Mouse (Mus musculus) kidney, embryonic 16.5 days (tissue): ENCODE results near the gene Cct2. TPM values are rescaled to one million over a fixed set of nuclear protein-coding genes. Genes with fewer than 3 reads are reported as not detected.
A peak's percentile ranks its signal among the peaks of the same experiment; 100 is the strongest.
"Not testable (repeated sequence)": the region's sequence is repeated elsewhere in the genome, so short reads cannot be mapped to it uniquely, and the experiment has no call there.

Experiments used
- ATAC-seq: fragments of 200-750 bp; cut with Nextera tagmentation; 2 replicates; pipeline ENCODE4 v1.8.0; 2017; ENCODE audit warnings: moderate TSS enrichment; ENCODE audit not compliant: low FRiP score, low TSS enrichment
- H3K27ac ChIP-seq: fragments of 300-500 bp; sonication (generic); 2 replicates; pipeline ENCODE4 v1.5.1; 2014; ENCODE audit warnings: low read length
- H3K27me3 ChIP-seq: fragments of 300-500 bp; sonication (generic); 2 replicates; pipeline ENCODE4 v1.6.1; 2014; ENCODE audit warnings: low read length, control low read depth, mixed read lengths; ENCODE audit not compliant: insufficient read depth
- H3K36me3 ChIP-seq: fragments of 300-500 bp; sonication (generic); 2 replicates; pipeline ENCODE4 v1.6.1; 2014; ENCODE audit warnings: low read length, control low read depth, mixed read lengths; ENCODE audit not compliant: insufficient read depth
- H3K4me1 ChIP-seq: fragments of 300-500 bp; sonication (generic); 2 replicates; pipeline ENCODE4 v1.6.1; 2014; ENCODE audit warnings: low read length, control low read depth, mixed read lengths; ENCODE audit not compliant: insufficient read depth
- H3K4me2 ChIP-seq: fragments of 300-500 bp; sonication (generic); replicated peaks from 2 replicates; pipeline ENCODE4 v1.6.1; 2014; ENCODE audit warnings: low read depth, low read length
- H3K4me3 ChIP-seq: fragments of 300-500 bp; sonication (generic); 2 replicates; pipeline ENCODE4 v1.5.1; 2014; ENCODE audit warnings: mild to moderate bottlenecking, low read length
- H3K9ac ChIP-seq: fragments of 300-500 bp; sonication (generic); replicated peaks from 2 replicates; pipeline ENCODE4 v1.6.1; 2014; ENCODE audit warnings: low read length
- H3K9me3 ChIP-seq: fragments of 300-500 bp; sonication (generic); 2 replicates; pipeline ENCODE4 v1.6.1; 2016; ENCODE audit warnings: low read length, control low read depth
- WGBS: fragments of 180-500 bp; shearing (Covaris S2); extraction: QIAGEN DNeasy Blood & Tissue Kit; methylation state at CpG from one replicate; pipeline ENCODE4 v1.1.7; 2014; 5-methylcytosine and 5-hydroxymethylcytosine counted together
- polyA plus RNA-seq: library from polyadenylated mRNA; unstranded; fragments of >200 nt; fragmentation: Nextera tagmentation; extraction: Ambion mirVana; gene quantifications from 2 replicates; pipeline ENCODE4 v1.2.1, GENCODE M21; 2015

Cct2 gene
- polyA plus RNA-seq, 1 experiment from 2014 or later = 266 TPM

DNA sequence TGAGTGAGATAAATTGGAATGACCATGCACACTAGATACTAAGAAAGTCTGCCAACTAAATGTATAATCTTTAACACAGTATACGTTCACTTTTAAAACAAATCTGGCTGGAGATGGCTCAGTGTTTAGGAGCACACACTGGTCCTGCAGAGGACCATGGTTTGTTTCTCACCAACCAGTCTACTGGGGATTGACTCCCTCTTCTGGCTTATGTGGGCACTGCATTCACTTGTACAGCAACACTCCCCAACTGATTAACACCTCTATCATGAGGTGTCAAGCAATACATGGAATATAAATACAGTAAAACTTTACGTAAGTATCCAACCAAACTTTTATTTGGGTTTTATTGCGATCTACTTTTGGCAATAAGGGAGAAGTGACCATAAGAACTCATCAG, 5.5 kb upstream of the Cct2 start:
- WGBS = 96% methylated on average over 3 of the region's 3 CpGs

GRCm38 (mm10) chr10:117064076-117064475, 462 bp upstream of the Cct2 start:
- Histone ChIP-seq H3K27ac (peak overlapping the region; percentile 88), H3K4me1 (peaks cover 7% of the 10 kb centered on the region), H3K9me3 (no peaks in the 10 kb centered on the region), H3K27me3 (no peaks in the 10 kb centered on the region), H3K9ac (peak overlapping the region; percentile 63), H3K36me3 (peaks cover 28% of the 10 kb centered on the region), H3K4me2 (peak overlapping the region; percentile 62), H3K4me3 (peak overlapping the region; percentile 85)
- 0 out of 2 replicates have a peak, but pooled peaks have one; percentile 20 for ATAC-seq
- 8% methylated on average over 7 of the region's 7 CpGs for WGBS

More for the DNA sequence above, 5.5 kb upstream of the Cct2 start:
- no peak overlapping the region for H3K4me3 ChIP-seq
- H3K4me1 ChIP-seq = no peaks in the 10 kb centered on the region
- no peak overlapping the region for H3K9ac ChIP-seq
- no peaks in the 10 kb centered on the region for H3K9me3 ChIP-seq
- no peak for ATAC-seq
- no peaks in the 10 kb centered on the region for H3K27me3 ChIP-seq
- peaks cover 31% of the 10 kb centered on the region for H3K36me3 ChIP-seq
- H3K27ac ChIP-seq = no peak overlapping the region
- H3K4me2 ChIP-seq = no peak overlapping the region

DNA sequence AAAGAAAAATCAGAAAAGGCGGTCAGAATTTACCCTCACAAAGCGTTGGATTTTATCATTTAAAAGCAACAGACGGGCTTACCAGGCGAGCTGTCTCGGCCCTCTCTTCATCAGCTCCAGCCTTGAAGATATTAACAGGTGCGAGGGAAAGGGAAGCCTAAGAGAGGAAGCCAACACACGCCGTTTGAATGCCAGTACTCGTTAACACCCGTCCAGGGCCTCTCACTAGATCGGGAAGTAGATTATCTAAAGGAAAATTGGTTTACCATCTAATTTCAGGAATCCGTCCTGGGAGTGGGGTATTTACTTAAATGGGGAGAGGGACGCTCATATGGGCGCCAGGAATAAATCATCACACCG, 740 bp downstream of the Cct2 start:
- H3K27me3 ChIP-seq = no peaks in the 10 kb centered on the region
- peaks cover 37% of the 10 kb centered on the region for H3K36me3 ChIP-seq
- peak overlapping the region; percentile 91 for H3K4me2 ChIP-seq
- no peak for ATAC-seq
- H3K4me1 ChIP-seq = peaks cover 11% of the 10 kb centered on the region
- peak overlapping the region; percentile 89 for H3K27ac ChIP-seq
- no peaks in the 10 kb centered on the region for H3K9me3 ChIP-seq
- WGBS = 3% methylated on average over 15 of the region's 15 CpGs
- H3K9ac ChIP-seq = peak overlapping the region; percentile 81
- peak overlapping the region; percentile 85 for H3K4me3 ChIP-seq

GRCm38 (mm10) chr10:117055668-117056067, 7.9 kb downstream of the Cct2 start:
- no peaks in the 10 kb centered on the region for H3K9me3 ChIP-seq
- H3K27ac ChIP-seq = no peak overlapping the region
- ATAC-seq = no peak
- H3K36me3 ChIP-seq = peaks cover 91% of the 10 kb centered on the region
- 90% methylated on average over 4 of the region's 4 CpGs for WGBS
- no peak overlapping the region for H3K9ac ChIP-seq
- no peaks in the 10 kb centered on the region for H3K27me3 ChIP-seq
- H3K4me2 ChIP-seq = no peak overlapping the region
- 0 out of 2 replicates have a peak, but pooled peaks cover 5% of the 10 kb centered on the region for H3K4me1 ChIP-seq
- H3K4me3 ChIP-seq = no peak overlapping the region

GRCm38 (mm10) chr10:117049961-117050597, 13.5 kb downstream of the Cct2 start:
- no peak overlapping the region for H3K27ac ChIP-seq
- peaks cover 5% of the 10 kb centered on the region; the same call in 1 of the 2 replicates for H3K27me3 ChIP-seq
- H3K9ac ChIP-seq = no peak overlapping the region
- peaks cover 22% of the 10 kb centered on the region for H3K4me1 ChIP-seq
- H3K4me3 ChIP-seq = no peak overlapping the region
- H3K9me3 ChIP-seq = no peaks in the 10 kb centered on the region
- peaks cover 52% of the 10 kb centered on the region for H3K36me3 ChIP-seq
- WGBS = 71% methylated on average over 4 of the region's 4 CpGs
- H3K4me2 ChIP-seq = no peak overlapping the region
- no peak for ATAC-seq

- H3K36me3 ChIP-seq = peaks cover 45% of the 10 kb centered on the region
- ATAC-seq = no peak
- no peak overlapping the region for H3K4me3 ChIP-seq
- H3K27ac ChIP-seq = no peak overlapping the region
- WGBS = 80% methylated on average over 4 of the region's 4 CpGs
- H3K9ac ChIP-seq = no peak overlapping the region
- H3K4me2 ChIP-seq = no peak overlapping the region
- peaks cover 22% of the 10 kb centered on the region for H3K4me1 ChIP-seq
- H3K27me3 ChIP-seq = peaks cover 5% of the 10 kb centered on the region; the same call in 1 of the 2 replicates
- H3K9me3 ChIP-seq = no peaks in the 10 kb centered on the region
These were observed 14.4 kb downstream of the Cct2 start for GRCm38 (mm10) chr10:117049253-117049652.

- WGBS = 37% methylated on average over 40 of the region's 40 CpGs
- Histone ChIP-seq H3K4me2 (peak within 1 kb of the TSS; percentile 33), H3K27me3 (peaks cover 5% of the 10 kb centered on the region; the same call in 1 of the 2 replicates), H3K9ac (0 out of 2 replicates have a peak within 1 kb of the TSS, but pooled peaks have one; percentile 1), H3K4me3 (peak within 1 kb of the TSS; percentile 10; the same call in 1 of the 2 replicates), H3K36me3 (peaks cover 13% of the 10 kb centered on the region), H3K27ac (no peak within 1 kb of the TSS), H3K9me3 (no peaks in the 10 kb centered on the region), H3K4me1 (peaks cover 22% of the 10 kb centered on the region)
- 0 out of 2 replicates have a peak, but pooled peaks have one; percentile 8 for ATAC-seq
These were observed 18.2 kb downstream of the Cct2 start, which contains the start of gene Lrrc10 for GRCm38 (mm10) chr10:117045175-117046056. Gene Lrrc10, plus strand, starts transcription at chr10:117045341.

DNA sequence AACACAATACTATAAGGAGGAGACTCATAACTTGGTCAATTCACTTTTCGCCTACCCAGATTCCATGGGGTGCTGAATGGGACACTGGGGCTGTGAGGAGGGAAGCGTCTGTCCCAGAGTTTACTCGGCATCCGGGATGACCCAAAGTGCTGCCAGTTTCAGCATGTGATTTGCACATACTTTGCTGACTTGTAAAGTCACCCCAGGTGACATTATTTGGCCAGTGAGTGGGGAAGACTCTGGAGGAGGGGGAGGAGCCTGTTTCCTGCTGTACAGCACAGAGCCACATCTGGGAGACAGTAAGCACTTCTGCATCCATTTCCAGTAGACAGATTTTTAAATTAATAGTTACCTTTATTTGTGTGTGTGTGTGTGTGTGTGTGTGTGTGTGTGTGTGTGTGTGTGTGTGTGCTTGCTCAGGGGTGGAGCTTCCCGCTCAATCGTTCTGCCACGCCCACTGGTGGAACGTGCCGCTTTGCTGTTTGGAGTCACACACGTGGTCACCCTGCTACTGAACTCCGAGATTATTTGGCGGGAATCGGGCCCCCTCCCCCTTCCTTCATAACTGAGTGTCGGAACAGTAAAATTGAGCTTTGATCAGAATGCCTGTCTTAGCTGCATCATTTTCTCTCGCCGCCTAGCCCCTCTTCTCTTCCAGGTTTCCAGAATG, 20.0 kb downstream of the Cct2 start:
- not testable (repeated sequence) for H3K27ac ChIP-seq, H3K27me3 ChIP-seq, H3K9ac ChIP-seq, H3K4me3 ChIP-seq, ATAC-seq, H3K36me3 ChIP-seq, H3K9me3 ChIP-seq
- H3K4me2 ChIP-seq = peak overlapping the region; percentile 21; the same call in 1 of the 2 replicates
- peaks cover 16% of the 10 kb centered on the region for H3K4me1 ChIP-seq
- WGBS = 43% methylated on average over 16 of the region's 16 CpGs

DNA sequence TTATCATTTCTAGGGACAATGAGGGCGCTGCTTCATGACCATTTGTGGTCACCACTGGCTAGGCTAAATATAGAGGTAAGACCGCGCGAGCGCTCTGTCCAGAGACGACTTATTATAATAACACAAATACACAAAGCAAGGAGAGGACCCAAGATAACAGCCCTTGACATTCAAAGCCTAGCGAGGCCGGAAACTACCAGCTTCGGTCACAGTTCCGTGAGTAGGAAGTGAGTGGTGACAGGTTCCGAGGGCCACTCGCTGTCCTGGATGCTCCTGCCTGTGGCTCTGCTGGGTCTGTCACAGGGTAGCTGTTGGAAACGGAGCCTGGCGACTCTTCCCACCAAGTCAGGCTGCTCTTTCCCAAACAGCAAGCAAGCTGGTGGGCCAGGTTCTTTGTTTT, 21.3 kb downstream of the Cct2 start:
- H3K4me1 ChIP-seq = peaks cover 13% of the 10 kb centered on the region
- no peak overlapping the region for H3K4me3 ChIP-seq
- H3K27me3 ChIP-seq = peaks cover 5% of the 10 kb centered on the region; the same call in 1 of the 2 replicates
- peaks cover 2% of the 10 kb centered on the region; the same call in 1 of the 2 replicates for H3K9me3 ChIP-seq
- 78% methylated on average over 14 of the region's 14 CpGs for WGBS
- no peak for ATAC-seq
- H3K27ac ChIP-seq = no peak overlapping the region
- H3K9ac ChIP-seq = no peak overlapping the region
- no peak overlapping the region for H3K4me2 ChIP-seq
- H3K36me3 ChIP-seq = no peaks in the 10 kb centered on the region
